Mouse (Mus musculus) v-Abl transformed pro-B cells (cell line): ENCODE results near the gene Fars2.

ENCODE experiments used
- in situ Hi-C, 2 experiments: fragments of 400-800 bp; cut with MboI; formaldehyde crosslinking; loops; one replicate each; pipeline ENCODE4 v1.15.1; 2025; ENCODE audit not compliant: unreplicated experiment in 2 of 2

The Fars2 gene

DNA sequence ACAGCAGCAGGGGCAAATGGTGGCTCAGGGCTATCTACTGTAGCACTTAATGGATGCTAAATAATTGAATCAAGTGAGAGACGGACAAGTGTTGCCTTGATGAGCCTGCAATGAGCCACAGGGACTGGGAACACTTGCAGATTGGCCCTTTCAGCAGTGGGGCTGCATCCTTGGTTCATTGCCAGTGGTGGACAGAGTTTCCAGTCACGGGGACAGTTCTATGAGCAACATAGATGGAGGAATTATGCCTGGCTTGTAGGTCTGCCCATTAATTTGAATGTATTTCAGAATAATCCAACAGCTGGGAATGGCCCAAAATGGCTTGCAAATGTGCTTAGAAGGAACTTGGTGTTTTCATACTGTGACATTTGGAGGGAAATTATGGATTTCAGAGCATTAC lies 376.1 kb downstream of the Fars2 start:
- in situ Hi-C loops = no loop called here

DNA sequence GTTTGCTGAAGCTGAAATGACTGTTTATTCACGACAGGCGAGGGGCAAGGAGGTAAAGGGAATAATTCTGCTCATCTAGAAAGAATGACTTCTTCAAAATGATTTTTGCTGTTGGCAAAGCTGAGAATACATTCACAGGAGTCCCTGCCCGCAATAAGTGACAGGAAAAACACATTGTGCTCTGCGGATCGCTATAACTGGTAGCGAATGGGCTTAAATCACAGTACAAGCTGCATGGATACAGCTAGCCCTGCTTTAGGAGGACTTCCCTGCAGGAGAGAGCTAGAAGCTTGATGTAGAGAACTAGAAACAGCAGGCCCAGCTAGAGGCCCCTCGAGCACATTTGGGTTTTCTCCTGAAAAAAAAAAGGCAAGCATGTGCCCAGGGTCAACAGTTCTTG lies 376.6 kb downstream of the Fars2 start:
- in situ Hi-C loops = no loop called here

DNA sequence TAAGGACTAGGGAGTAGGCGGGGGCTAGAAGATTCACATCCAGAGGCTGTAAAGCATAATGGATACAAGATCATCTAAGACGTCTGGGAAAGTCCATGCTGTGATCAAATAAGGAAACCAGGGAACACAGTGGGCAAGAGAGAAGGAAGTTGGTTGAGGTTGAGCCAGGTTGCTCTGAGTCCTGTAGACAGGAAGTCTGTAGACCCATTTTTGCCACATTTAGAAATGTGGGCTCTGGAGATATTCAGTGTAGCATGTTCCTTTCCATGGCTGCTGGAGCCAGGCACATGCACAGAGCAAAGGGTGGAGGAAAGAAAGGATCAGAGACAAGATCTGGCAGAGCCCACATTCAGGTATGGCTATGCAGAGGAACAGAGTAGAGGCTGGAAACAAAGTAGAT lies 378.8 kb downstream of the Fars2 start:
- in situ Hi-C loops = no loop called here

DNA sequence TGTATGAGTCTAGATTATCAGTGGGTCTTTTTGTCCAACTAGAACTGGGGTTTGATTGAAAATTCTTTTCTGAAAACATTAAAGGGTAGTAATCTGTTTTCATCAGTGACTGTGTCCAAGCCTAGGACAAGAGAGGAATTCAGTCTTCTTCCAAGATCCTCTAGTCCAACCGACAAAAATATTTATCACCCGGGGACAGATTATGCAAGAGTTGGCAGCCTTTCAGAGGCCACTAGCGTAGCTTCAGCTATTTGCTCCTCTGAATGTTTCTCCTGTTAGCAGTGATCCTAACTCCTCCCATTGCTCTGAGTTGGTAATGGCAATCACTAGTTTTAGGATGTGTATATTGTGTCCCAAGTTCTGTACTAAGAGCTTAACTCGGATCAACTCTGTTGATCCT lies 380.1 kb downstream of the Fars2 start:
- in situ Hi-C loops = no loop called here

DNA sequence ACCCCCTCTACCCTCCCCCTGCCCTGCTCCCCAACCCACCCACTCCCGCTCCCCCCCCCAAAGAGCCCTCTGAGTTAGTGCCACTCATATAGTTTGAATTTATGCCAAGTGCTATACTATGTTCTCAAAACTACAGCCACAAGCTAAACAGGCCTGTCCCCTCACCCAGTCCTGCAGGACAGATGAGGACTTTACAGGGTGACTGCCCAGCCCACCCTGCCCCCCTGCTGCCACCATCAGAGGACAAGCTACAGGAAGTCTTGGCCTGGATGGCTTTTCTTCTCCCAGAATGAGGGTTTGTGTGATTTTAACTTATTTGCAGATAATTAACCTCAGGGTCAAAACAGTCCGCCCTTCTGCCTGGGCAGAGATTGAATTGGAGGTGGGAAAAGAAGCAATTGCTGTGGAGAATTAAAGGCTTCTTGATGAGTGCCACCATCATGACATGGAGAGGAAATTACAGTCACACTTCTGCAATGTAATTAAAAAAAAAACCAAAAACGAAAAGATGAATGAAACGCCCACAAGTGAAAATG lies 383.2 kb downstream of the Fars2 start:
- in situ Hi-C loops = no loop called here

DNA sequence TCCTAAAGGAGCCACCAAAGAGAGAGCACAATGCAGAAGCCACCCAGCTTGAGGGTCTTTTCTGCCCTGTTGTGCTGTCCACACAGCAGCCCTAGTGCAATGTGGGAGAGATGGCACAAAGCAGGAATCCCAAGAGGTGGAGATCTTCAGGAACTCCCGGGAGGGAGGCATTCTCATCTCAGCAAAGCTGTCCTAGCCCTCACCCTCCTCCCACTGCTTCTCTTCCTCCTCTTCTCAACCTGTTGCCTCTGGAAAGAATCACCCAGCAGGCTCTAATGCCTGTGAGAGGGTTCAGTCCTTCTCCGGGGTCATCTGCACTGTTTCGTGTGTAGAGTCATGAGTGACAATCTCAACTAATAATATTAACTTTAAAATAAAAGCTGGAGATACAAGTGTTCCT lies 386.3 kb downstream of the Fars2 start:
- in situ Hi-C loops = no loop called here

DNA sequence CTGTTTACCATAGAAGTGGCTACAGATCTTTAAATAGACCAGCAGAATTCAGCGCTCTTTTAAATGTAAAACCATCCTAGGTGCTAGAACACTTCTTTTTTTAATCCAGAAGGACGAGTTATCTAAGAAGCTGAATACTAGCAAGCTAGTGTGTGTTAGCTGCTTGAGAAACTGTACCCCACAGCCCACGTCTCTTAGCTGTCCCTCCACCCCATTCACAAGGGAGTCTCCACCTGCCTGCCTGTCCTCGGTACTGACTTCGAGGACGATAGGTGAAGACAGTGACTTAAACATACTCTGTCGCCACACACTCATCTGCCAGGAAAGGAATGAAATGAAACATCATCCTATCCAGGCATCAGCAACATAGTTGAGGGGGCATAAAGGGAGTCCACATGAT lies 386.8 kb downstream of the Fars2 start:
- in situ Hi-C loops = no loop called here

DNA sequence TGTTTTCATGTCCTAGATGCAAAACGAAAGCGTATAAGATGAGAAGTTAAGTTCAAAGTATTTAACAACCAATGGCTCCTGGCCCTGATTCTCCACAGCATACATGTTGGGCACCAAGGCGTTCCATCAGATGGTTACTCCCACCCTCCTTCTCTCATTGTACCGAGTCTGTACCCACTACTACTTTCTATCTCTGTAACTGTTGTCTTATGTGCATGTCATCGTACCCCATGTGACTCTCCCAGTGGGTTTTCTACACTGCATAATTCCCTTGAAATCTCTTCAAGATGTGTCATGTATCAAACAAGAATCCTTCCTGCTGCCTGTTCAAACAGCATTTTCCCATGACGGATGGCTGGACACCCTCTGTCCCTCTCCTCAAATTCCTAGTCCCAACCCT lies 388.5 kb downstream of the Fars2 start:
- in situ Hi-C loops = no loop called here

DNA sequence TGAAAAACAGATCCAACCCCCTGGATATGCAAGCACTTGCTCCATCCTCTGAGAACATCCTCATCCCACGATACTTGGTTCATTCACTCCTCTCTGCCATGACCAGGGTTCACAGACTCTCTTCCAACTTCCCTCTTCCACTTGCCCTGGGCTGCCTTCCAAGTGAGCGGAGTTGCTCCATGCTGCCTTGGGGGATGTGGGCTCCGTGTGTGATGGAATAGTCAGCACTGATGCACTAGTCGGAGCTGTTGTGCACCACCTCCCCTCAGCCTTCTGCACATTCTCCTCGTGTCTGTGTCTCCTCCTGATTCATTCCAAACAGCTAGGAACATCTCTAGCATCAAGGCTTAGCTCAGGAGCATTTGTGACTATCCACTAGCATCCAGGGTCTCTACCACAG lies 389.1 kb downstream of the Fars2 start:
- in situ Hi-C loops = no loop called here

DNA sequence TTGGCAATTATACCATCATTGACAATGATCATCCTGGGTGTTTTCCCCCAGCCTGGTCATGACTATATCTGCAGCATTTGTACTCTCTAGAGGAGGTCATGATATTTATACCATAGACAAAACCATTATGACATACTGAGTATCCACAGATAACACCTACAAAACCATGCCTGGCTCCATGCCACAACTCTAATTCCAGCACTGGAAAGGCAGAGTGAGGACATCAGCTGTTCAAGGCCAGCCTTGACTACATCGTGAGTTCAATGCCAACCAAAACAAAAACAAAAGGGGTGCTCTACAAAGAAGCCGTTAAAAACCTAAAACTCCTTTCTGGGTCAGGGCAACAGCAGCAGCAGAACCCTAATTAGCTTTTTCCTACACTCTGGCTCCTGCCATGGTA lies 392.9 kb downstream of the Fars2 start:
- in situ Hi-C loops = no loop called here

DNA sequence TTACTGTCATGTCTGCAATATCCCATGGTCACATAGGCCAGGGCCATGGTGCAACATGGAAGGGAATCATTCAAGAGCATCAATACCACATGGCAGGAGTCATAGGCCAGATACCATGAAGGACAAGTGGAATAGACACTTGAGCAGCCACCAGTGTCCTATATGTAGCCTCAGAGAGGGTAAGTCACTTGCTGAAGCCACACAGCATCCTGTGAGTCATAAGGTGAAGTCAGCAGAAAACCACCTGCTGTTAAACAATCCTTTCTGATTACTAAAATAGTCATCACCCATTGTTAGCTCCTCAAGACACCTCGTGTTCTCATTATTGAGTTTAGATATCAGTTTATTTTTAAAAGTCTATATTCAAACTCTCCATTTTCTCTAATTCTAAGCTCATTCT lies 395.9 kb downstream of the Fars2 start:
- in situ Hi-C loops = no loop called here

DNA sequence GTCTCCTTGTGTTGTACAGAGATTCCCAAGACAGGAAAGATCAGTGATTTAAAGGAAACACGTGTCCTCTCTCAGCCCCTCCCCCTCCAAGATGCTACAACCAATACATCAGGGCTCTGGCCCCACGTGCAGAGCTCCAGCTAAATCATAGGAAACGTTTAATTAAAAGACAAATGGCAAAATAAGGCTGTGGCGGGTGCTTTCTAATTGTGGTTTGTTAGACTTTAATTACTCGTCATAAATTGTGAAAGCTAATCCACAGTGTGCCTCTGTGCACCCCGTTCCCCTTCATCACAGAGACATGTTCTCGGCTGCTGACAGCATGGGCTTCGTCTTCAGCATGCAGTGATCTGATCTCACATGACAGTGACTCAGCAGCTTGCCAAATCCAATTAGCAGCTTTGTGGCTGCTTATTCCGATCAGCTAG lies 400.9 kb downstream of the Fars2 start:
- in situ Hi-C loops = no loop called here

DNA sequence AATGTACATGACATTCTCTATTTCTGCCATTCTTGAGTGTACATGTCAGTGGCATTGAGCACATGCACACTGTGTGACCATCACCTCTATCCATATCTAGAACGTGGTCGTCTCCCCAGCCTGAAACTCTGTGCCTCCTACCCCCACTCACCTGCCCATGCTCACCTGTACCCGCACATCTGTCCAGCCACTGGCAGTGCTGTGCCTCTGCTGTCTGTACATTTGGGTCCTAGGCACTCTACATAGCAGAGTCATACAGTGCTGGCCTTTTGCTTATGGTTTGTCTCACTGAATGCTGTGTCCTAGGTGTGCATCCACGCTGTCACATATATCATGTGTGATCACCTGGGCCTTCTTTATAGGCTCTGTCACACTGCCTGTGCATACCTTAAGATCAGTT lies 410.5 kb downstream of the Fars2 start:
- in situ Hi-C loops = no loop called here

DNA sequence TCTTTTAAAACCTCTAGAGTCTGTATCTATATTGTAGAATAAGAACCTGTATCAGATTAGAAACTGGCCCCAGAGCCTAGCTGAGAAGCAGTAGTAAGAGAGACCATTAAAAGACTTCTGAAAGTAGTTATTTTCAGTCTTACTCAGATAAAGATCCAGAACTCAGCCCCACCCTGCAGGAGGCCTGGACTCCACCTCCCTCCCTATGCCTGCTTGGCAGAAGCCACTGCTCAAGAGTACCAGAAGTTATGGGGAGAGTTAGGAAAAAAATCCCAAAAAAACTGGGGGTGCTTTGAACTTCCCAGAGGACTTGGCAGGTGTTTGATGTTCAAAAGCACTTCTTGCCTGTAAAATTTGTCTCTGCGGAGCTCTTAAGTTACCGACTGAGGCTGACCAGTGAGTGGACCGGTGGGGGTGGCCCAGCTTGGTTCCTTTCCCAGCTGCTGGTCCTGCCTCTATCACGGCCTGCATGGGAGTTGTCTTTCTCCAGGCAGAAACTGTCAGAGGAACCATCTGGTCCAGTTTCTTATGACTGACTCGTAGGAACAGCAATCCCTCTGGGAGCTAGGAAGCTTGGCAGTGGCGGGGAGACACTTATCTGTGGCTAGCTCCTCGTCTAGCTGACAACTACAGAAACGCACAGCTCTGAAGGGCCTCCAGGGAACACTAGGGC lies 411.1 kb downstream of the Fars2 start:
- in situ Hi-C loops = no loop called here

DNA sequence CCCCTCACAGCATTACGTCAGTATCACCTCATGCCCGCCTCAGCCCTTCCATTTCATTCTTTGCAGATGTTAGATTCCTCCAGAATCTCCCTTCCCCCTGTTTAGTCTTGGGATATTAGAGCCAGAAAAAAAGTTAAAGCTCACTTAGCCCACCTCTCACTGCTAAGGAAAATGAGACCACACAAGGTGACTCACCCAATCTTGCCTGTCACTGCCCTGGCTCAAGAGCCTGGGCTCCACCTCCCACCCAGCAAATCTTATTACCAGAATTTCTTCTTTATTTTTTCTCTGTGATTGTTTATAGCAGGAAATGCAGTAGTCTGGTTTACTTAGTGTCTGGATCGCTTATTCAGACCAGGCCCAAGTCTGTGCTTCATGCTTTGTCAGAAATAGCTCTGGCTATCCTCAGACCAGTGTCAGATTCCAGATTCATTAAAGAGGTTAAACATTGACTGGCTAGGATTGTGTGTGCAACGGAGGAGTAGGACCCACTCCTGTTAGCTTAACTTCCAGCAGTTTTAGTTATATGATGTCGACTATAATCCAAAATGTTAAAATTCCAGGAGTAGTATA lies 412.3 kb downstream of the Fars2 start:
- in situ Hi-C loops = no loop called here

DNA sequence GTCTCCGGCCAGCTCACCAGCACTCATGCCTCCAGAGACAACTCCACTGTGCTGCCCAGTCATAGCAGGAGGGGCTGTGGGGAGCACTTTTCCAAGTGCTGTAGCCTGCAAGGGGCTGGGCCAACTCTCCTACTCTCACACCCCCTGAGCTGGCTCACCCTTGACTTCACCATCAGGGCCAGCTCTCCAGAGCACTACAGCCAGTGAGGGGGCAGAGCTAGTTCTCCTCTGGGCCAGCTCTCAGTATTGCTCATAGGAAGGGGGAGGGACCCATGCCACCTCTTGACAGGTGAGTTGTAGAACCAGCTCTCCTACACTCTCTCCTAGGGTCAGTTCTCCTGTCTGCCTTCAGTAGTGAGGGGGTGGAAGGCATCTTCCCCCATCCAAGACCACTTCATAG lies 413.6 kb downstream of the Fars2 start:
- in situ Hi-C loops = no loop called here

DNA sequence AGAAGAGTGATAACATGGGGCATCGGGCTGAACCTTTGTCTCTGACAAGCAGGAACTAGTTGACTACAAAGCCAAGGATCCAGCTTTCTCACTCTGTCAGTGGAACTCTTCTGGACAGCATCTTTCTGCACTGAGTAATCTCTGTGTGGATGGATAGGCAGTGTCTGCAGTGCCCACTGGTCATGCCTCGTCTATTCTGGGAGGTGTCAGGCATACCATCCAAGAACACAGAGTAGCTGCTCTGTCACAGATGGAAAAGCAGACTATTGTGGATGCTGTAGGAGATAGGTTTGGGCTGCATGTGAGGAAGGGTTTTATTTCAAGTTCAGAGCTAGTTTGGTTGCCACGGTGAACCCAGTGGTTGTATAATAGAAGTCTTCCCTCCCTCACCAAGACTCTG lies 414.7 kb downstream of the Fars2 start:
- in situ Hi-C loops = no loop called here

DNA sequence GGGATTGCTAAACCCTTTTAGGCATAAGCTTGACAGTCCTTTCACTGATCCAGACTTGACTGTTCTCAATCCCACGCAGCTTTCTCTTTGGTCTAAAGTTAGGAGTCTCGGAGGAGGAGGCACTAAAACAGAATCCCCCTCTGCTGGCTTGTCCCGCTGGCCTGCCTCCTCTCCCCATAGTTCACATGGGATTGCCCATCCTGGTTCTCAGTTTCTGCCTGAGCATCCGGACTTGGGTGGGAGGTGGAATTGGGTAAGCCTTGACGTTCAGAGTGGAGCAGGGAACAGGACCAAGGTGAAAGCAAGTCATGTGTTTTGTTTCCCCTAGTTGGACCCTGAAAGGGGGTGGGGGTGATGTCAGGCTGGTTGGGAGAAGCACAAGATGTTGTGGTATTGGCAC lies 415.9 kb downstream of the Fars2 start:
- in situ Hi-C loops = no loop called here

DNA sequence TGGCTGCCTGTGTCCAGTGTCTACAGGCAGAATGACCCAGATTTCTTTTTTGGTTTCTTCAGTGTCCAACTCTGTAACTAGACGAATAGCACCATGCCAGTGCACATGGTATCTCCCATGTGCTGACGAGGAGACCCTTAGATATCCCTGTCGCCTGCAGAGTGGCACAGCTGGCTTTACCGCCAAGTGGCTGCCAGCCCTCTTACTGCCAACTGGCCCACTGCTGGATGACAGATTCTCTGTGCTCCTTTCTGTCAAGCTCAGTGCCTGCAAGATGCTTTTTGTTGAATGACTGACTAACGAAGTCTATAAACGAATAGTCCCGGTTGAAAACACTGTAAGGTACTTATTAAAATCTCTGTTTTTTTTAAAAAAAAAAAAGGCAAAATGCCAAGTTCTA lies 416.3 kb downstream of the Fars2 start:
- in situ Hi-C loops = no loop called here

DNA sequence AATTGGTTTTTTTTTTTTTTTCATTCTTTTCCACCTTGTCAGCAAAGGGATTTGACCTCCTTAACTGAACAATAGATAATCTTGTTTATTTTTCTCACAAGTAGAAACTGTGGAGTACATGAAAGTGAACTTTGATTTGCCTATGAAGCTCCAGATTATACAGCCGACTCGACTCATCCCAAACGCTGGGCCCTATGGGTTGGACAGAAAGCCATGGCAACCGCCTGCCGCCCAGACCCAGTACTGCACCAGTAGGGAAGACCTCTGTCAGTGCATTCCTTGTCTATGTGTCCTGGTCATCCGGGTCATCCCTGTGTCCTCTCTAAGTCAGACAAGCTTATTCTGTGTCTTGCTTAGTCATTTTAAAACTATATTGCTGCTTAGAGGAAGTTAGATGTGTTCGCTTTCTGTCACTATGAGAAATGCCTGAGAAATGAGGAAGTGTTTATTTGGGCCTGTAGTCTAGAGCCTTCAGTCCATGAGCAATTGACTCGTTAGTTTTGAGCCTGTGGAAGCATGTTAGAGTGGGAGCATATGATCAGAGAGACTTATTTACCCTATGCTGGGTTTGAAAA lies 416.8 kb downstream of the Fars2 start:
- in situ Hi-C loops = no loop called here

DNA sequence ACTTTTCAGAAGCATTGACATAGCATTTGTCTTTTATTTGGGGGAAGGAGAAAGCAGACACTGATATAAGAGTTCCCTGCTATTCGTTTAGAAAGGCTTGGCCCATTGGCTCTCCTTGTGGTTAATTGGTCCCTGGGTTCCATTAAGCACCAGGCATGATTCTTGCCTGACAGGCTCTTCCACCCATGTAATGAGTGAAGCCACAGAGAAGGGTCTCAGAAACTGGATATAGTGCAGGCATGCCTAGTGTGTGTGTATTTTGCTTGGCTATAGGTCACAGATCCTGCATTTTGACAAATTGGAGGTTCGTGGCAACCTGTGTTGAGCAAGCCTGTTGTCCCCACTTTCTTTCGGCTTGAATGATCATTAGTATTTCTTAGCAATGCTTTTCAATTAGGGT lies 420.4 kb downstream of the Fars2 start:
- in situ Hi-C loops = no loop called here

DNA sequence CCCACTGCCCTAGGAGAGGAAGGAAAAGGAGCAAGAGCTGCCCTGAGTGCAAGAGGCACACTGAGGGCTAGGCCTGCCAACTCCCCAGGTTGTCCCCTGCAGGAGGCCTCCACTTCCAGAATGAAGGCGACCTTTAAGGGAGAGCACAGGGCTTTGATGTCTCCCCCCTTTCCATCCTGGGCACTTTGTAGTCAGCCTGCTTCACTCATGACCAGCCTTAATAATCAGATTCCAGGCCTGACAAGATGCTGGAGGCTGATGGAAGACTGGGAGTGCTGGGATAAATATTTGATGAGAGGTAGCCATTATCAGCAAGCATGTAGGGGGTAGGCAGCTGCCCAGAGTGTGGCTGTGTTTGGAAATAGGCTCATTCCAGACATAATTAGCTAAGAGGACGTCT lies 421.2 kb downstream of the Fars2 start:
- in situ Hi-C loops = no loop called here
